Mouse (Mus musculus) limb, embryonic 13.5 days (tissue): ENCODE measurements around the gene Mfsd14b. TPM values are rescaled to one million over a fixed set of nuclear protein-coding genes. Genes with fewer than 3 reads are reported as not detected.

Source experiments
- ATAC-seq: fragments of 200-750 bp; cut with Nextera tagmentation; 2 replicates; pipeline ENCODE4 v1.8.0; 2017; ENCODE audit warnings: low read depth, moderate number of reproducible peaks, moderate TSS enrichment; ENCODE audit not compliant: low FRiP score
- H3K27ac ChIP-seq: fragments of 300-500 bp; sonication (generic); 2 replicates; pipeline ENCODE4 v1.5.1; 2015; ENCODE audit warnings: inconsistent platforms, mild to moderate bottlenecking, moderate library complexity
- H3K27me3 ChIP-seq: fragments of 300-500 bp; sonication (generic); 2 replicates; pipeline ENCODE4 v1.6.1; 2015; ENCODE audit warnings: mild to moderate bottlenecking, inconsistent platforms
- H3K36me3 ChIP-seq: fragments of 300-500 bp; sonication (generic); 2 replicates; pipeline ENCODE4 v1.6.1; 2015; ENCODE audit warnings: inconsistent platforms, mild to moderate bottlenecking, moderate library complexity
- H3K4me1 ChIP-seq: fragments of 300-500 bp; sonication (generic); 2 replicates; pipeline ENCODE4 v1.6.1; 2015; ENCODE audit warnings: inconsistent platforms
- H3K4me2 ChIP-seq: fragments of 300-500 bp; sonication (generic); replicated peaks from 2 replicates; pipeline ENCODE4 v1.6.1; 2015; ENCODE audit warnings: inconsistent platforms, mild to moderate bottlenecking, moderate library complexity
- H3K4me3 ChIP-seq: fragments of 300-500 bp; sonication (generic); 2 replicates; pipeline ENCODE4 v1.5.1; 2015; ENCODE audit warnings: moderate library complexity, mild to moderate bottlenecking, inconsistent platforms
- H3K9ac ChIP-seq: fragments of 300-500 bp; sonication (generic); 2 replicates; pipeline ENCODE4 v1.6.1; 2015; ENCODE audit warnings: mild to moderate bottlenecking, inconsistent platforms
- H3K9me3 ChIP-seq: fragments of 300-500 bp; sonication (generic); 2 replicates; pipeline ENCODE4 v1.6.1; 2016; ENCODE audit warnings: inconsistent platforms
- WGBS: fragments of 180-500 bp; shearing (Covaris S2); methylation state at CpG from one replicate; pipeline ENCODE4 v1.1.7; 2015; 5-methylcytosine and 5-hydroxymethylcytosine counted together
- polyA plus RNA-seq: library from polyadenylated mRNA; unstranded; fragments of >200 nt; fragmentation: Nextera tagmentation; extraction: Ambion mirVana; gene quantifications from 2 replicates; pipeline ENCODE4 v1.2.1, GENCODE M21; 2015

Mfsd14b gene
- 58.8 and 61.5 TPM in 2 replicates for polyA plus RNA-seq

- H3K4me2 ChIP-seq = peak within 1 kb of the TSS; percentile 86
- peaks cover 3% of the 10 kb centered on the region; the same call in 1 of the 2 replicates for H3K9me3 ChIP-seq
- H3K4me1 ChIP-seq = peaks cover 13% of the 10 kb centered on the region; the same call in 1 of the 2 replicates
- H3K4me3 ChIP-seq = peak within 1 kb of the TSS; percentile 81
- peak within 1 kb of the TSS; percentile 93 for H3K27ac ChIP-seq
- WGBS = under 1% methylated on average over 60 of the region's 60 CpGs
- H3K27me3 ChIP-seq = no peaks in the 10 kb centered on the region
- ATAC-seq = peak; percentile 100
- 0 out of 2 replicates have a peak, but pooled peaks cover 2% of the 10 kb centered on the region for H3K36me3 ChIP-seq
- H3K9ac ChIP-seq = peak within 1 kb of the TSS; percentile 92
Measured at GRCm38 (mm10) chr13:65112459-65113110, at the start of gene Mfsd14b. Mfsd14b (minus strand) TSS chr13:65112975.

DNA sequence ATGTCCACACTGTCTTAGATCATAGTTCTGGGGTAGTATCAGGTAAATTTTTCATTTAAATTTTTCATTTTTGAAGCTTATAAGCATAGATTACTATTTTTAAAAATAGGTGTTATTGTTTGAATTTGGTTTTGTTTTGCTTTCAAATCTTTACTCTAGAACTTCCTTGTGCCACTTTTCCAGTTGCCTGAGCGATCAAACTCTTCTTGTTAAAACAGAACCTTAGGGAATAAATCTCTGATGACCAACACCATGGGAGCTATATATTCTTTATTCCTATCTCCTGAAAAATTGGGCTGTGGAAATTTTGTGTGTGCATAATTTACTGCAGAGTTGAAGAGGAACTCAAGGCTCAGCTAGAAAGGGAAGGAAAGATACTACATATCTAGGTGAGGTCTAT, 37.2 kb upstream of the Mfsd14b start, which contains the start of gene Olfr466:
TSS of gene Olfr466 (plus strand) at position 301 of the 400 bp plus-strand sequence.
- H3K4me1 ChIP-seq = no peaks in the 10 kb centered on the region

GRCm38 (mm10) chr13:65137789-65138188, 25.0 kb upstream of the Mfsd14b start, which contains the start of gene Olfr465-ps1:
Olfr465-ps1 (plus strand) TSS chr13:65138089.
- WGBS = 84% methylated on average over 4 of the region's 4 CpGs
- no peak within 1 kb of the TSS for H3K27ac ChIP-seq
- no peak for ATAC-seq

More for the DNA sequence above, 37.2 kb upstream of the Mfsd14b start, which contains the start of gene Olfr466:
- Histone ChIP-seq H3K9ac (no peak within 1 kb of the TSS), H3K4me2 (no peak within 1 kb of the TSS), H3K27ac (no peak within 1 kb of the TSS), H3K4me3 (no peak within 1 kb of the TSS), H3K36me3 (no peaks in the 10 kb centered on the region), H3K9me3 (0 out of 2 replicates have a peak, but pooled peaks cover 3% of the 10 kb centered on the region), H3K27me3 (no peaks in the 10 kb centered on the region)
- WGBS = 88% methylated on average over 1 of the region's 1 CpGs
- ATAC-seq = no peak

DNA sequence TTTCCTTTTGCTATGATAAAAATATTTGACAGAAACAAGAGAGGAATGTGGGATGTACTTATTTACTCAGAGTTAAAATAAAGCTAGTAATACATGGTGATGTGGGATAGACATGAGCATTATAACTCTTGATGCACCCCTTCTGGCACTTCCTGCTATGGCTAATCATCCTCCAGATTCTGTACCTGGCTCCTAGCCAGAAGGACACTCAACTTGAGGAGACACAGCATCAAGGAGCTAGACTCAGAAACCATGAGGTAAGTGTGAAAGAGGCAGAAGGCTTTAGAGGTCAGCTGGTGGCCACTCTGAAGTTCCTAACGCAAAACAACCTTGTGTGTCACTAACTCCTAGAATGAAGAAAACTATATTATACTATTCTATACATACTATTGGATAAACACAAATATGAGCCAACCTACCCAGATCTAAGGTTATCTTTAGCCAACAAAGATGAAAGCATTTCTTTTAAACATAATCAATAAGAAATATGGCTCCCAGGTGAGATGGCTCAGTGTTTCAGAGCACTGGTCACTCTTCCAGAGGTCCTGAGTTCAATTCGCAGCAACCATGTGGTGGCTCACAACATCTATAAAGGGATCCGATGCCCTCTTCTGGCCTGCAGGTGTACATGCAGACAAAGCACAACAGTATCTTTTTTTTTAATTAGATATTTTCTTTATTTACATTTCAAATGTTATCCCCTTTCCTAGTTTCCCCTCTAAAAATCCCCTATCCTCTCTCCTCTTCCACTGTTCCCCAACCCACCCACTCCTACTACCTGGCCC, 14.5 kb upstream of the Mfsd14b start:
- Histone ChIP-seq H3K27ac (no peak overlapping the region), H3K9me3 (no peaks in the 10 kb centered on the region), H3K36me3 (no peaks in the 10 kb centered on the region), H3K4me2 (no peak overlapping the region), H3K9ac (no peak overlapping the region), H3K4me3 (no peak overlapping the region), H3K4me1 (no peaks in the 10 kb centered on the region), H3K27me3 (no peaks in the 10 kb centered on the region)
- 62% methylated on average over 3 of the region's 3 CpGs for WGBS
- ATAC-seq = no peak

More at GRCm38 (mm10) chr13:65137789-65138188, 25.0 kb upstream of the Mfsd14b start, which contains the start of gene Olfr465-ps1:
- no peaks in the 10 kb centered on the region for H3K36me3 ChIP-seq
- H3K4me2 ChIP-seq = no peak within 1 kb of the TSS
- H3K4me3 ChIP-seq = no peak within 1 kb of the TSS
- H3K9ac ChIP-seq = no peak within 1 kb of the TSS
- H3K9me3 ChIP-seq = 0 out of 2 replicates have a peak, but pooled peaks cover 4% of the 10 kb centered on the region
- H3K27me3 ChIP-seq = no peaks in the 10 kb centered on the region
- no peaks in the 10 kb centered on the region for H3K4me1 ChIP-seq

GRCm38 (mm10) chr13:65122111-65122510, 9.3 kb upstream of the Mfsd14b start:
- Histone ChIP-seq H3K4me1 (no peaks in the 10 kb centered on the region), H3K4me2 (no peak overlapping the region)
- 75% methylated on average over 1 of the region's 1 CpGs for WGBS

GRCm38 (mm10) chr13:65120984-65121383, 8.2 kb upstream of the Mfsd14b start:
- H3K4me1 ChIP-seq = no peaks in the 10 kb centered on the region
- no peak overlapping the region for H3K4me3 ChIP-seq
- WGBS = 67% methylated on average over 3 of the region's 3 CpGs
- no peaks in the 10 kb centered on the region for H3K36me3 ChIP-seq
- H3K9ac ChIP-seq = no peak overlapping the region
- H3K9me3 ChIP-seq = no peaks in the 10 kb centered on the region
- ATAC-seq = no peak
- no peak overlapping the region for H3K27ac ChIP-seq
- no peaks in the 10 kb centered on the region for H3K27me3 ChIP-seq
- no peak overlapping the region for H3K4me2 ChIP-seq

More at GRCm38 (mm10) chr13:65122111-65122510, 9.3 kb upstream of the Mfsd14b start:
- no peak overlapping the region for H3K4me3 ChIP-seq
- no peaks in the 10 kb centered on the region for H3K36me3 ChIP-seq
- no peaks in the 10 kb centered on the region for H3K9me3 ChIP-seq
- no peak overlapping the region for H3K9ac ChIP-seq
- ATAC-seq = no peak
- no peaks in the 10 kb centered on the region for H3K27me3 ChIP-seq
- no peak overlapping the region for H3K27ac ChIP-seq

DNA sequence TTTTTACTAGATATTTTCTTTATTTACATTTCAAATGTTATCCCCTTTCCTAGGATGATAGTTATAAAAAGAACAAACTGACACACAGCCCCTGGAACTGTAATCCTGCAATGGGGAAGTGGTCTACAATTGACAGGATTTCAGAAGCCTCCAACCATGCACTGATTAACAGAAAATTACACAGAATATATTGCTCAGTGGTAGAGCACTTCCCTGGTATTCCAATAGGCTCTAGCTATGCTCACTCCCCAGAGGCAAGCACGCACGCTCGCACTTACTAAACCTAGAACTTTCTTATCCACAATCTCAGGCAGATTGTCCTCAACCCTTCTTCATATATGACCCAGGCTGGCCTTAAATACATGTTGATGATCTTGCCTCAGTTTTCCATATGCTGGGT, 464 bp upstream of the Mfsd14b start:
- no peaks in the 10 kb centered on the region for H3K27me3 ChIP-seq
- WGBS = 61% methylated on average over 3 of the region's 3 CpGs
- H3K27ac ChIP-seq = peak overlapping the region; percentile 93; the same call in 1 of the 2 replicates
- H3K9me3 ChIP-seq = no peaks in the 10 kb centered on the region
- no peaks in the 10 kb centered on the region for H3K36me3 ChIP-seq
- ATAC-seq = peak; percentile 39; the same call in 1 of the 2 replicates
- peak overlapping the region; percentile 81 for H3K4me3 ChIP-seq
- H3K4me2 ChIP-seq = peak overlapping the region; percentile 86
- peak overlapping the region; percentile 92 for H3K9ac ChIP-seq
- peaks cover 13% of the 10 kb centered on the region; the same call in 1 of the 2 replicates for H3K4me1 ChIP-seq

DNA sequence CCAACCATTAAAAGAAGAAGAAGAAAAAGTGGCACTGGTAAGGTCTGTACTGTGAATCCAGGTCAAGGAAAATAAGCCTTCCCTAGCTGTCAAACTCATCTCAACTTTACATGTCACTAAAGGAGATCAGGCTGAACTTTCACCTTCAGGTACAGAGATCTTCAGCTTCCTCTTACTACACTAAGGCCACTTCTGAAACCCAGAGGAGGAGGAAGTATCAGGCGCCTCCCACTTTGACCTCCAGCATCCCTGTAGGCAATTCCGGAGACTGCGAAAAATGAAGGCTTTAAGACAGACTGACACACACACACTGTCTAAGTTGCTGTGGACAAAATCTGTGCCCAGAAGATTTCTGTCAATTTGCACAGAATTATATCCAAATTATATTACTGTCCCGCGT, 814 bp downstream of the Mfsd14b start:
- Histone ChIP-seq H3K4me3 (peak overlapping the region; percentile 81), H3K27me3 (no peaks in the 10 kb centered on the region), H3K4me2 (peak overlapping the region; percentile 86), H3K36me3 (0 out of 2 replicates have a peak, but pooled peaks cover 4% of the 10 kb centered on the region), H3K27ac (peak overlapping the region; percentile 93), H3K4me1 (peaks cover 13% of the 10 kb centered on the region; the same call in 1 of the 2 replicates), H3K9ac (peak overlapping the region; percentile 92), H3K9me3 (peaks cover 6% of the 10 kb centered on the region; the same call in 1 of the 2 replicates)
- WGBS = under 1% methylated on average over 5 of the region's 5 CpGs
- ATAC-seq = no peak

- no peak for ATAC-seq
- H3K36me3 ChIP-seq = peaks cover 28% of the 10 kb centered on the region
Measured at GRCm38 (mm10) chr13:65101232-65101631, 11.5 kb downstream of the Mfsd14b start.

DNA sequence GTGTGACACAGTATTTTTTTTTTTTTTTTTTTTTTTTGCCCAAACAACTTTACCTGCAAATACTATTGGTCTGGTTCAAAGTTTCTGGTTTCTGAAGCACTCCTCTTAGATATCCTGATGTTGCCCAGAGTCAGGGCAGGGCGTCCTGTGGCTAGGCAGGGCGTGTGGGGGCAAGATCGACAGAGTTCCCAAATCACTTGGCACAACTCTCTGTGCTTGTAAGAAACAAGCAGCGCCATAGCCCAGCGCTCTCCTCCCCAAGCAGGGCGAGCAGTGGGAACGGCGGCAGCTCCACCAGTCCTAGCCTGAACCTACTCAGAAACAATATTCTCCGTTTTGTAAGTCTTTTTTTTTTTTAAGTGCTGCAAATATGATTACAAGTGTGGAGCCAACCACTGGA, 12.1 kb downstream of the Mfsd14b start:
- H3K4me2 ChIP-seq = no peak overlapping the region
- WGBS = 89% methylated on average over 9 of the region's 9 CpGs
- no peak overlapping the region for H3K27ac ChIP-seq
- no peak overlapping the region for H3K9ac ChIP-seq
- no peak overlapping the region for H3K4me3 ChIP-seq
- ATAC-seq = no peak
- H3K36me3 ChIP-seq = peaks cover 30% of the 10 kb centered on the region
- H3K4me1 ChIP-seq = no peaks in the 10 kb centered on the region
- no peaks in the 10 kb centered on the region for H3K27me3 ChIP-seq
- H3K9me3 ChIP-seq = peaks cover 18% of the 10 kb centered on the region

More at GRCm38 (mm10) chr13:65101232-65101631, 11.5 kb downstream of the Mfsd14b start:
- H3K4me3 ChIP-seq = no peak overlapping the region
- 90% methylated on average over 3 of the region's 3 CpGs for WGBS
- no peak overlapping the region for H3K4me2 ChIP-seq
- H3K9ac ChIP-seq = no peak overlapping the region
- H3K4me1 ChIP-seq = no peaks in the 10 kb centered on the region
- H3K9me3 ChIP-seq = peaks cover 22% of the 10 kb centered on the region
- no peaks in the 10 kb centered on the region for H3K27me3 ChIP-seq
- no peak overlapping the region for H3K27ac ChIP-seq

DNA sequence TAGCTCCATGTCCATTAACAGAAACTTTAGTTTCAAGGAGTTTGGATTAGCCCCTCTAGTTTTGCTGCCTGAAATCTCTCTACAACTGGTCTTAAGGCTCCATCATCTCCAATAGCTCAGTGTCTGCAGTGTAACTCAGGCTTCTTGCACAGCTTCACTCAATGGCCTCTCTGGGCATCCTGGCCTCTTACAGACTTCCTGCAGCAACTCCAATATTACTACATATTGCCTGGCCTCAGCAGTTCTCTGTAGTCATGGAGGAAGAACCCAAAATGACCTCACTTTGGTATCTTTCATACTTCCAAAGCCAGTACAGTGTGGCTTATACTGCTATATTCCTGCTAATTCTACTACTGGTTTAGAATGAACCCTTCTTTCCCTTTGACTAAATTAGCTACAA, 15.8 kb downstream of the Mfsd14b start:
- Histone ChIP-seq H3K27me3 (no peaks in the 10 kb centered on the region), H3K9me3 (peaks cover 7% of the 10 kb centered on the region; the same call in 1 of the 2 replicates), H3K4me3 (no peak overlapping the region), H3K4me2 (no peak overlapping the region), H3K27ac (no peak overlapping the region), H3K36me3 (peaks cover 33% of the 10 kb centered on the region), H3K4me1 (no peaks in the 10 kb centered on the region), H3K9ac (no peak overlapping the region)
- ATAC-seq = no peak

DNA sequence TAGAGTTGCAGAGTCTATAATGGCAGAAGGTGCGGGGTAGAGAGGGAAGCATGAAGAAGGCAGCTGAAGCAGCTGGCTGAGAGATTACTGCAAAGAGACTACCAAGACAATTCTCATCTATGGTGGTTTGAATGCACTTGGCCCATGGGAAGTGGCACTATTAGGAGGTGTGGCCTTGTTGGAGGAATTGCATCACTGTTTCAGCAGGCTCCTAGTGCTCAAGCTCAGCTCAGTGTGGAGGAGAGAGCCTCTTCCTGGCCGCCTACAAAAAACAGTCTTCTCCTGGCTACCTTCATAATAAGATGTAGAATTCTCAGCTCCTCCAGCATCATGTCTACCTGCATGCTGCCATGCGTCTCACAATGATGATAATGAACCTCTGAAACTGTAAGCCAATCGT, 16.9 kb downstream of the Mfsd14b start:
- Histone ChIP-seq H3K27ac (no peak overlapping the region), H3K9me3 (no peaks in the 10 kb centered on the region; the same call in 1 of the 2 replicates), H3K36me3 (peaks cover 37% of the 10 kb centered on the region), H3K27me3 (no peaks in the 10 kb centered on the region), H3K4me1 (no peaks in the 10 kb centered on the region), H3K9ac (no peak overlapping the region), H3K4me3 (no peak overlapping the region), H3K4me2 (no peak overlapping the region)
- 95% methylated on average over 4 of the region's 4 CpGs for WGBS
- no peak for ATAC-seq
